24 mouse cellular contexts compared by ENCODE assay signal in genomic region chr9:69347796-69348195, GRCm38 (mm10). TPM values are rescaled to one million over a fixed set of nuclear protein-coding genes. Genes with fewer than 3 reads are reported as not detected.
DNase-seq lines count a peak whose midpoint lies in the region; ATAC-seq and TF ChIP-seq lines count a peak whose summit lies in the region.
"Had no signal": no experiment of that assay in that cellular context is flagged by ENCODE, and none has a peak within 500 bp of the region (broad histone marks: within the 10 kb centered on the region; RNA-seq: fewer than 3 reads in every experiment).

No protein-coding gene starts in this region.

- H3K4me1 ChIP-seq in midbrain, embryonic 15.5 days = peaks cover 14% of the 10 kb centered on the region
- H3K4me1 ChIP-seq in midbrain, embryonic 11.5 days (ENCODE audit: control insufficient read depth, insufficient read depth, low read length) = no peaks in the 10 kb centered on the region
- 0 out of 2 replicates have a peak, but pooled peaks cover 5% of the 10 kb centered on the region for H3K4me1 ChIP-seq in limb, embryonic 11.5 days (ENCODE audit: control insufficient read depth, insufficient read depth, low read length)
- H3K4me1 ChIP-seq in neural tube, embryonic 15.5 days = peaks cover 15% of the 10 kb centered on the region

- H3K9ac ChIP-seq in midbrain, embryonic 15.5 days = no peak overlapping the region
- H3K9ac ChIP-seq in midbrain, embryonic 11.5 days (ENCODE audit: low read length) = no peak overlapping the region
- H3K9ac ChIP-seq in limb, embryonic 11.5 days (ENCODE audit: low read length) = no peak overlapping the region
- H3K9ac ChIP-seq in neural tube, embryonic 15.5 days (replicated peaks) = no peak overlapping the region
- H3K9ac ChIP-seq: embryonic facial prominence, embryonic 13.5 days; forebrain, embryonic 12.5 days; heart, embryonic 15.5 days; midbrain, embryonic 12.5 days had no signal

- no peaks in the 10 kb centered on the region for H3K36me3 ChIP-seq in midbrain, embryonic 15.5 days (replicated peaks)
- no peaks in the 10 kb centered on the region for H3K36me3 ChIP-seq in midbrain, embryonic 11.5 days (ENCODE audit: control insufficient read depth, insufficient read depth, low read length)
- H3K36me3 ChIP-seq in limb, embryonic 11.5 days (ENCODE audit: control insufficient read depth, insufficient read depth, low read length) = no peaks in the 10 kb centered on the region
- H3K36me3 ChIP-seq in neural tube, embryonic 15.5 days = no peaks in the 10 kb centered on the region
- H3K36me3 ChIP-seq: embryonic facial prominence, embryonic 13.5 days; forebrain, embryonic 12.5 days; heart, embryonic 15.5 days; midbrain, embryonic 12.5 days had no signal

- no peak overlapping the region for H3K4me3 ChIP-seq in gastrocnemius, adult 2 months
- H3K4me3 ChIP-seq in midbrain, embryonic 15.5 days = no peak overlapping the region
- H3K4me3 ChIP-seq in midbrain, embryonic 11.5 days (ENCODE audit: low read depth, low read length) = no peak overlapping the region
- H3K4me3 ChIP-seq in limb, embryonic 11.5 days (ENCODE audit: low read depth, low read length) = no peak overlapping the region
- H3K4me3 ChIP-seq in neural tube, embryonic 15.5 days (replicated peaks) = no peak overlapping the region
- H3K4me3 ChIP-seq: embryonic facial prominence, embryonic 13.5 days; erythroblast, embryonic 14.5 days; forebrain, embryonic 12.5 days; heart, embryonic 15.5 days; layer of hippocampus, adult 2 months; midbrain, embryonic 12.5 days had no signal

- no peak for DNase-seq in gastrocnemius, adult 2 months
- DNase-seq in gastrocnemius, postnatal 4 days (ENCODE audit: low spot score in 2 of 2) = no peak
- DNase-seq in midbrain, embryonic 11.5 days (ENCODE audit: low spot score, missing footprints) = no peak
- DNase-seq in limb, embryonic 11.5 days (ENCODE audit: low spot score) = peak; percentile 56
- no peak for DNase-seq in layer of hippocampus, adult 8-10 months (ENCODE audit: low spot score in 2 of 2)
- DNase-seq: adrenal gland, postnatal 36 days; cerebellum, adult 11 months; cerebellum, adult 9-11 months; heart, postnatal 4 days; lung, adult 18-20 months; lung, postnatal 10 days; right cerebral cortex, postnatal 14 days; thymus, postnatal 36 days had no signal

- H3K4me2 ChIP-seq in midbrain, embryonic 15.5 days = no peak overlapping the region
- H3K4me2 ChIP-seq in midbrain, embryonic 11.5 days = no peak overlapping the region
- no peak overlapping the region for H3K4me2 ChIP-seq in limb, embryonic 11.5 days (ENCODE audit: low read depth, severe bottlenecking)
- H3K4me2 ChIP-seq in neural tube, embryonic 15.5 days = no peak overlapping the region
- H3K4me2 ChIP-seq: embryonic facial prominence, embryonic 13.5 days; forebrain, embryonic 12.5 days; heart, embryonic 15.5 days; liver, embryonic 11.5 days; midbrain, embryonic 12.5 days had no signal

- 0 out of 2 replicates have a peak, but pooled peaks have one; percentile 50 for ATAC-seq in midbrain, embryonic 15.5 days (replicated peaks)
- no peak for ATAC-seq in midbrain, embryonic 11.5 days (ENCODE audit: low FRiP score)
- ATAC-seq in limb, embryonic 11.5 days (ENCODE audit: insufficient number of reproducible peaks, low FRiP score, low TSS enrichment, low read depth) = peak; percentile 69; the same call in 1 of the 2 replicates
- peak; percentile 91 for ATAC-seq in neural tube, embryonic 15.5 days (ENCODE audit: low FRiP score)
- ATAC-seq in CD4-positive, CD25-positive, alpha-beta regulatory T cell, adult 4 months = no peak
- ATAC-seq: intestine, embryonic 16.5 days had no signal

- WGBS in midbrain, embryonic 15.5 days = 45% methylated on average over 6 of the region's 6 CpGs
- 80% methylated on average over 6 of the region's 6 CpGs for WGBS in midbrain, embryonic 11.5 days
- WGBS in limb, embryonic 11.5 days = 11% methylated on average over 6 of the region's 6 CpGs
- WGBS in neural tube, embryonic 15.5 days = 30% methylated on average over 6 of the region's 6 CpGs

- TF ChIP-seq CTCF in gastrocnemius, adult 2 months (IDR thresholded peaks at IDR 0.05) = no peak

- intact Hi-C loops in gastrocnemius, adult 2 months (cut with DNase I) = loop anchor here (5.0 kb wide), 1 partner anchor 255 kb away; no protein-coding TSS in a partner anchor

- H3K9me3 ChIP-seq in midbrain, embryonic 15.5 days = no peaks in the 10 kb centered on the region
- no peaks in the 10 kb centered on the region for H3K9me3 ChIP-seq in midbrain, embryonic 11.5 days (ENCODE audit: control insufficient read depth, low read length)
- no peaks in the 10 kb centered on the region for H3K9me3 ChIP-seq in limb, embryonic 11.5 days (ENCODE audit: control insufficient read depth, low read length)
- no peaks in the 10 kb centered on the region for H3K9me3 ChIP-seq in neural tube, embryonic 15.5 days (replicated peaks)
- H3K9me3 ChIP-seq: embryonic facial prominence, embryonic 13.5 days; forebrain, embryonic 12.5 days; heart, embryonic 15.5 days; midbrain, embryonic 12.5 days had no signal

- H3K27me3 ChIP-seq in midbrain, embryonic 15.5 days (replicated peaks) = no peaks in the 10 kb centered on the region
- no peaks in the 10 kb centered on the region for H3K27me3 ChIP-seq in midbrain, embryonic 11.5 days (ENCODE audit: control insufficient read depth, insufficient read depth, low read length)
- H3K27me3 ChIP-seq in limb, embryonic 11.5 days (ENCODE audit: control insufficient read depth, insufficient read depth, low read length) = peaks cover 26% of the 10 kb centered on the region
- H3K27me3 ChIP-seq in neural tube, embryonic 15.5 days (replicated peaks) = no peaks in the 10 kb centered on the region
- H3K27me3 ChIP-seq: embryonic facial prominence, embryonic 13.5 days; forebrain, embryonic 12.5 days; heart, embryonic 15.5 days; midbrain, embryonic 12.5 days had no signal

- H3K27ac ChIP-seq in gastrocnemius, adult 2 months = peak overlapping the region; percentile 38; the same call in 1 of the 2 replicates
- H3K27ac ChIP-seq in midbrain, embryonic 15.5 days = peak overlapping the region; percentile 40; the same call in 1 of the 2 replicates
- no peak overlapping the region for H3K27ac ChIP-seq in midbrain, embryonic 11.5 days (ENCODE audit: low read depth, low read length)
- no peak overlapping the region for H3K27ac ChIP-seq in limb, embryonic 11.5 days (replicated peaks; ENCODE audit: low read depth, low read length)
- no peak overlapping the region for H3K27ac ChIP-seq in neural tube, embryonic 15.5 days (replicated peaks)
- H3K27ac ChIP-seq: embryonic facial prominence, embryonic 13.5 days; forebrain, embryonic 12.5 days; heart, embryonic 15.5 days; layer of hippocampus, adult 2 months; midbrain, embryonic 12.5 days had no signal

RNA-seq across cellular contexts. Expression of gene Ice2, which starts 49.9 kb away (rescaled TPM):
- 1 to 10 TPM; 4.7 to 7.1 TPM for total RNA-seq in gastrocnemius, adult 2 months (2021)
- 10 to 100 TPM in 1 of 2 experiments, 1 to 10 TPM in 1; 9.5 to 11.1 TPM for total RNA-seq in gastrocnemius, postnatal 4 days (2021)
- polyA plus RNA-seq in midbrain, embryonic 15.5 days (2015; fragmentation: Nextera tagmentation; extraction: Ambion mirVana) = 9.0 and 11.0 TPM in 2 replicates
- polyA plus RNA-seq in midbrain, embryonic 11.5 days (2014; fragmentation: Nextera tagmentation; extraction: Ambion mirVana) = 20.9 and 23.8 TPM in 2 replicates
- polyA plus RNA-seq in limb, embryonic 11.5 days (2014; fragmentation: Nextera tagmentation; extraction: Ambion mirVana) = 26.3 and 29.4 TPM in 2 replicates
- 10.1 and 11.0 TPM in 2 replicates for polyA plus RNA-seq in neural tube, embryonic 15.5 days (2015; fragmentation: Nextera tagmentation; extraction: Ambion mirVana)
- polyA plus RNA-seq in CD4-positive, CD25-positive, alpha-beta regulatory T cell, adult 4 months (2017; shearing (Covaris generic)) = 10 to 100 TPM; 24.5 to 31.2 TPM
- total RNA-seq in layer of hippocampus, adult 8-10 months (2022) = 10 to 100 TPM; 12.2 to 15.5 (median 13.5) TPM

Comparison
In these comparisons a context has a peak if more than half of its experiments do, and no peak if none do; other contexts are left out.
1. H3K27ac ChIP-seq: peak in gastrocnemius, adult 2 months (single experiment) and midbrain, embryonic 15.5 days (single experiment); none in midbrain, embryonic 11.5 days (single experiment), limb, embryonic 11.5 days (single experiment) and neural tube, embryonic 15.5 days (single experiment).
2. ATAC-seq: peak in midbrain, embryonic 15.5 days (single experiment), limb, embryonic 11.5 days (single experiment) and neural tube, embryonic 15.5 days (single experiment); none in midbrain, embryonic 11.5 days (single experiment) and CD4-positive, CD25-positive, alpha-beta regulatory T cell, adult 4 months (single experiment).